Mouse (Mus musculus) forebrain, embryonic 14.5 days (tissue): ENCODE measurements around the gene Dmrta1. TPM values are rescaled to one million over a fixed set of nuclear protein-coding genes. Genes with fewer than 3 reads are reported as not detected.
A peak's percentile ranks its signal among the peaks of the same experiment; 100 is the strongest.

Experiments
- ATAC-seq: fragments of 200-750 bp; cut with Nextera tagmentation; 2 replicates; pipeline ENCODE4 v1.8.0; 2017; ENCODE audit warnings: mild to moderate bottlenecking, moderate library complexity
- DNase-seq: peaks from one replicate; pipeline ENCODE4 v3.0.0-alpha.2; 2015; ENCODE audit warnings: low spot score
- H3K27ac ChIP-seq: fragments of 300-500 bp; sonication (generic); 2 replicates; pipeline ENCODE4 v1.5.1; 2014; ENCODE audit warnings: low read depth, mild to moderate bottlenecking, control low read depth, low read length, moderate library complexity
- H3K27me3 ChIP-seq: fragments of 300-500 bp; sonication (generic); replicated peaks from 2 replicates; pipeline ENCODE4 v1.6.1; 2014; ENCODE audit warnings: low read length, control low read depth, mixed read lengths; ENCODE audit not compliant: control insufficient read depth, insufficient read depth
- H3K36me3 ChIP-seq: fragments of 300-500 bp; sonication (generic); 2 replicates; pipeline ENCODE4 v1.6.1; 2014; ENCODE audit warnings: low read length, control low read depth; ENCODE audit not compliant: control insufficient read depth, insufficient read depth
- H3K4me1 ChIP-seq: fragments of 300-500 bp; sonication (generic); 2 replicates; pipeline ENCODE4 v1.6.1; 2014; ENCODE audit warnings: antibody characterized with exemption, low read length, control low read depth; ENCODE audit not compliant: control insufficient read depth, insufficient read depth
- H3K4me2 ChIP-seq: fragments of 300-500 bp; sonication (generic); 2 replicates; pipeline ENCODE4 v1.6.1; 2014; ENCODE audit warnings: mild to moderate bottlenecking, control low read depth, low read length
- H3K4me3 ChIP-seq: fragments of 300-500 bp; sonication (generic); 2 replicates; pipeline ENCODE4 v1.5.1; 2014; ENCODE audit warnings: low read depth, low read length, control low read depth
- H3K9ac ChIP-seq: fragments of 300-500 bp; sonication (generic); 2 replicates; pipeline ENCODE4 v1.6.1; 2014; ENCODE audit warnings: mild to moderate bottlenecking, low read length, control low read depth, moderate library complexity
- H3K9me3 ChIP-seq: fragments of 300-500 bp; sonication (generic); replicated peaks from 2 replicates; pipeline ENCODE4 v1.6.1; 2016; ENCODE audit warnings: low read length, control low read depth, mixed read lengths; ENCODE audit not compliant: control insufficient read depth
- WGBS: fragments of 180-500 bp; shearing (Covaris S2); extraction: QIAGEN DNeasy Blood & Tissue Kit; methylation state at CpG from one replicate; pipeline ENCODE4 v1.1.7; 2014; 5-methylcytosine and 5-hydroxymethylcytosine counted together
- polyA plus RNA-seq: library from polyadenylated mRNA; unstranded; fragments of >200 nt; fragmentation: Nextera tagmentation; extraction: Ambion mirVana; gene quantifications from 2 replicates; pipeline ENCODE4 v1.2.1, GENCODE M21; 2014

Gene Dmrta1
- polyA plus RNA-seq: 0.77 and 0.79 TPM in 2 replicates

DNA sequence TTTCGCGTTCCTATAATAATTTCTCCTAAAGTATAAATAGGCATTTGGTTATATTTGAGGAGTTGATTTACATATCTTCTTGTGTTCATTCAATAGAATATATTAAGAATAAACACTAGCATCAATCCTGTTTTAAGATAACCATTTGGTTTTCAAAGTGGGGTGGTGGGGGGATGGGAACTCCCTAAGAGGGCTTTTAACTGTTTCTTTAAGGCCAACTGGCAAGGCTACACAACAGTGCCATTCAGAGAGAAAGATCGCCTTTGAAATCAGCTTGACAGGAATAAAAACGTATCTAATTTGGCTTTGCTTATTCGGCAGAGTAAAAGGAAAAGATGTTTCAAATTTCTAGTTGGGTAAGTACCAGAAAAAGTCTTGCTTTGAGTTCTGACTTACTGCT, at the start of gene Dmrta1:
Gene Dmrta1 (plus strand): TSS at position 242 of the 400 bp plus-strand sequence.
- H3K27ac ChIP-seq: no peak within 1 kb of the TSS
- no peak within 1 kb of the TSS for H3K4me3 ChIP-seq
- H3K9me3 ChIP-seq: no peaks in the 10 kb centered on the region
- peaks cover 15% of the 10 kb centered on the region for H3K4me1 ChIP-seq
- H3K36me3 ChIP-seq: no peaks in the 10 kb centered on the region
- no peaks in the 10 kb centered on the region for H3K27me3 ChIP-seq
- peak; percentile 64 for DNase-seq
- 27% methylated on average over 5 of the region's 5 CpGs for WGBS
- H3K9ac ChIP-seq: no peak within 1 kb of the TSS
- no peak within 1 kb of the TSS for H3K4me2 ChIP-seq
- ATAC-seq: peak; percentile 49; the same call in 1 of the 2 replicates

DNA sequence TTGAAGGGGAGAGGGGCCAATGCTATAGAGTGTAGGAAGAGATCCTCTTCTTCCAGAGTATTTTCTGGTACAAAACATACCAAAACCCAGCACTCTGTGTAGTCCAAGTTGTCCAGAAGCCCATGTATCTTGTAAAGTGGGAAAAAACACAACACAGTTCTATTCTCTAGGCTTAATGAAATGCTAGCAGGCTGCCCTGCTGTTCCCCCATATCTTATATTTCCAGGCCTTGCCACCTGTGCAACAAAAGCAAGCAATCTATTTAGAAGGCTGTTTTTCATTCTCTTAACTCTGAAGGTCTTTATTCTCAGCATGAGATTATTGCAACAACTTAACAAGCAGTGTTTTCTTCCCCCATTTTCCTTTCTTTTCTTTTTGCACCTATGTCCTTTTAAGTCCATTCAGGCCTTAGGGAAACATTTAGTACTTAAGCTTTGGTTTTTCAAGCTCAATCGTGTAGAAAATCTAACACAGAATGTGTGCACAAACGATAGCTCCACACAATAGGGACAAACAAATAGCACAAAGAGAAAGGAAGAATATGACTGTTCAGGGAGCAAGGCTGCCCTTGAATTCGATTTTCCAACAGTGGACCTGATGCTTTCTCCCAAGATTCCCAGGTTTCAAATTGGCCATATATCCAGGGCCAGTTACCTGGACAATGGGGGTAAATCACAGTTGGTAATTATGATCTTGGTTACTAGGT, 48.7 kb upstream of the Dmrta1 start:
- ATAC-seq: peak; percentile 71
- H3K9ac ChIP-seq: no peak overlapping the region
- no peak overlapping the region for H3K4me2 ChIP-seq
- no peak overlapping the region for H3K27ac ChIP-seq
- peaks cover 7% of the 10 kb centered on the region; the same call in 1 of the 2 replicates for H3K4me1 ChIP-seq
- no peak overlapping the region for H3K4me3 ChIP-seq
- H3K27me3 ChIP-seq: no peaks in the 10 kb centered on the region
- H3K9me3 ChIP-seq: no peaks in the 10 kb centered on the region
- no peaks in the 10 kb centered on the region for H3K36me3 ChIP-seq
- WGBS: 3% methylated on average over 3 of the region's 3 CpGs
- peak; percentile 54 for DNase-seq

DNA sequence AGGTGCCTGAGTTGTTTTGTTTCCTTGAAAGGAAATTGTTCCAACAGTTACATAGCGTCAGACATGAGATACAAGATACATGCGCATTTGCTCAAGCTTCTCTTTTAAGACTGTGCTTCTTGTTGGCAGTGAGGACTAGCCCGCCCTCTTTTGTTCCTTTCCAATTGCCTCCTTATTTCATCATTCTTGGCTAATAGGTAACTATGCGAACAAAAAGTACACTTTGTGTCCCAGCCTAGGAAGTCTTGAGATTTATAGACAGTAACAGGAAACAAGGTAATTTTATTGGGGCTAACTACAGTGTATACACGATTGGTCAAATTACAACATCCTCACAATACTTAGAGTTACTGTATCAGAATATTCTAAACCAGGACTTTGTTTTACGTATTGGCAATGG, 47.7 kb upstream of the Dmrta1 start:
- Histone ChIP-seq H3K4me2 (no peak overlapping the region), H3K27me3 (no peaks in the 10 kb centered on the region), H3K9ac (no peak overlapping the region), H3K4me3 (no peak overlapping the region), H3K9me3 (no peaks in the 10 kb centered on the region), H3K27ac (no peak overlapping the region), H3K4me1 (peaks cover 7% of the 10 kb centered on the region; the same call in 1 of the 2 replicates), H3K36me3 (no peaks in the 10 kb centered on the region)
- 40% methylated on average over 6 of the region's 6 CpGs for WGBS
- ATAC-seq (no peak), DNase-seq (no peak)

DNA sequence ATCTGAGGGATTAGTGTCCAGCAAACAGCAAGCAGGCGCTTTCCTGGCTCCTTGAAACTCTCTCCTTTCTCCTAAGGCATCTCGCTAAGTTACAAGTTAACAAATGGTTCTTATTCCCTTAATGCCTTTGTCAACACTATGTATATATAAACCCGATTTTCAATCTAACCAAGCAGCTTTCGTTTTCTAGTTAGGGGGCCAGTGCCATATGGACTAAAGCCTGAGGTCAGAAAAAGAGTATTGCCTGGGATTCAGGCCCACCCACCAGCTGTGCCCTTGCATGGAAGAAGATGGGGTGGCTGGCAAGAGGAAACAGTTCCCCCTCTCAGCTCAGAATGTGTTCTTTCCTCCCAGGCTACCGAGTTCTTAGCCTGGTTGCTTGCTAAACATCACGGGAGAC, 40.6 kb upstream of the Dmrta1 start:
- Histone ChIP-seq H3K27me3 (no peaks in the 10 kb centered on the region), H3K36me3 (no peaks in the 10 kb centered on the region), H3K9ac (no peak overlapping the region), H3K4me2 (no peak overlapping the region), H3K9me3 (no peaks in the 10 kb centered on the region), H3K27ac (no peak overlapping the region), H3K4me3 (no peak overlapping the region), H3K4me1 (0 out of 2 replicates have a peak, but pooled peaks cover 6% of the 10 kb centered on the region)
- WGBS: 12% methylated on average over 6 of the region's 6 CpGs
- ATAC-seq (no peak), DNase-seq (peak; percentile 19)

DNA sequence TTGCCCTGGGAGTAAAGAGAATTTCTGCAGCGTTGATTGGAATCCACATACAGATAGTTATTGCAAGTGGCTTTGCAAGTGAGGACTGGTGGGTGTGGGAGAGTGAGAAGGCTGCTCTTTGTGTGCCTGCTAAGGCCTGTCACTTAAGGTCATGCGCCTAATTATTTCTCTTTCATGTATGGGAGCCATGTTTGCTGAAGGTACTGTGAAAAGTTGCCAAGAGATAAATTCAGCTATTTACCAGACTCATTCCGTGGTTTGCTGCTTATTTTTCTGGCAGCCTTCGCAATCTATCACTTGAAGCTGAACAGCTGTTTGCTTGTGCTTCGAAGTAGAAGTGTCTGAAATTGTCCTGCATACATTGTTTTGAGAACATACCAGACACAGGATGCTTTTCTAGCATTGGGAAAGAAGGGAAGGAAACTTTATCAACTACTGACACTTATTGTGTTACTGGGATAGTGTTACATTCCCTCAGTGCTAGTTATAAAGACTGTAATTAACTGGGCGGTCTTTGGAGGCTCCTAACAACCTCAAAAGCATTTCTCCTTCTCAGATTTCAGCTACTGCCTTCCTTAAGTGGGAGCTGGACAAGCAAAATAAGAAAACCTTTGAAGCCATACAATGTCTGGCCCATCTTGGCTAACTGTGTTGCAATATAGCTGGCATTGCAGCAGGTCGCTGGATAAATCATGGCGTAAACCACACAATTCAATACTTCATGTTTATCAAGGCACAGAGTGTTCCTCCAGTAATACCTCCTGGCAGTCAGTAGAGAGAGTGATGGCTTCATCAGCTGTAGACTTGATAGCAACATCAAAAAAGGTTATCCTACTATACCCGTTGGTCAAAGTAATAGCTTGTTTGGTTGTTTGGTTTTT, 34.8 kb upstream of the Dmrta1 start:
- Histone ChIP-seq H3K27ac (no peak overlapping the region), H3K4me2 (no peak overlapping the region), H3K27me3 (no peaks in the 10 kb centered on the region), H3K4me1 (peaks cover 8% of the 10 kb centered on the region), H3K36me3 (no peaks in the 10 kb centered on the region), H3K9ac (no peak overlapping the region), H3K4me3 (no peak overlapping the region), H3K9me3 (no peaks in the 10 kb centered on the region)
- 31% methylated on average over 9 of the region's 9 CpGs for WGBS
- ATAC-seq (0 out of 2 replicates have a peak, but pooled peaks have one; percentile 29), DNase-seq (peak; percentile 37)

DNA sequence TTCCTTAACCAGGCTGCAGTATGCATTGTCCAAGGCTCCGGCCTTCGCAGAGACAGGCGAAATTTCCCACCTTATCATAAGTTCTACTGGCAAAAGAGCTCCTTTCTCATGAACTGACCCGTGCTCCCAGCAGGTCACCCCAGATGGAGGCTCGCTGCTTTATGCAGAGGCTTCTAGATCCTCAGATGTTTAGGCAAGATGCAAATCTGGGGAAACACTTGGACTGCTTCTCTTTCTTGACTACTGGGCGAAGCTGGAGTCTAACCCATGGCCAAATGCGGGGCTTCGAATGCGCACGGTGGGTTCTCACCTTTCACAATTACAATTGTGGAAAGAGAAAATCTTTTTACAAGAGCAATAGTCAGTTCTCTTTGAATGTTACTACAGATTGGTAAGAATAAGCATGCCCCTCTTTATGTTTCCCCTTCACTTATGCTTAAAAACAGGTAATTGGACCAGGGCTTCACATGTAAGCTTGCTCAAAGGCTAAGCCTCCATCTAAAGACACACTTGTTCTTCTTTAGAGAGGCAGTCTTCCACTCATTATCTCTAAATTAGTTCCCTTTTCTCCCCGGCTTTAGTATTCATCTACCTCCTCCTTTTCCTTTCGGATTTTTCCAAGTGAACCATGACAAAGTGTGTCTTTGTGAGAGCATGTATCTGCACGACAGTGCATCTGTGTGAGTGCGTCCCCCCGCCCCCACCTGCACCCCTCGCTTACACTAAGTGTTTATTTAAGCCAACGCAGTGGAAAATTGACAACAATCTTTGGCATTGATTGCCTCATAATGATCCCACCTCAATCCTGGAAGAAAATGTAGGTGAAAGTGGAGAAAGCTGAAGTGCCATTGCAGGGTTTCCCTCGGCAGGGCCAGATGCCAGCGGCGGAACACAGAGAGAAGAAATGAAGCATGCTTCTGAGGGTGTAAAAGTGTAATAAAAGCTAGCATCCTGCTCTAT, 28.6 kb upstream of the Dmrta1 start:
- H3K4me3 ChIP-seq: no peak overlapping the region
- peak overlapping the region; percentile 43 for H3K4me2 ChIP-seq
- H3K27me3 ChIP-seq: no peaks in the 10 kb centered on the region
- DNase-seq (peak; percentile 70), ATAC-seq (peak; percentile 89)
- H3K4me1 ChIP-seq: peaks cover 6% of the 10 kb centered on the region; the same call in 1 of the 2 replicates
- peak overlapping the region; percentile 32; the same call in 1 of the 2 replicates for H3K9ac ChIP-seq
- WGBS: 10% methylated on average over 20 of the region's 20 CpGs
- H3K36me3 ChIP-seq: no peaks in the 10 kb centered on the region
- H3K27ac ChIP-seq: peak overlapping the region; percentile 33; the same call in 1 of the 2 replicates
- no peaks in the 10 kb centered on the region for H3K9me3 ChIP-seq

DNA sequence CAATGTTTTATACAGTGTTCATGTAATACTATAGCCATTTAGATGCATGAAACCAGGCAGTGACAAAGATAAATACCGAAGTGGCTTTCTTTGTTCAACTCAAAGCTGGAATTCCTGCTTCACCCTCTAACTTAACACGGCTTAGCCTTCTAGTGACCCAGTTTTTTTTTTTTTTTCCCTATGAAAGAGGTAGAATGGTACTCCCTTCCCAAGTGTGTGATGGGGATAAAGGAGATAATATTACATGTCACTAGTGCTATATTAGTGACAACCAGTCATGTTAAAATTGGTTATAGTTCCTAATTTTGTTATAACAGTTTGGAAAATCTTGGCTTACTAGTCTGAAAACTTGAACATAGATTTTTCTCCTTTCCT, 27.9 kb upstream of the Dmrta1 start:
- Histone ChIP-seq H3K27ac (peak overlapping the region; percentile 33; the same call in 1 of the 2 replicates), H3K4me3 (no peak overlapping the region), H3K9me3 (no peaks in the 10 kb centered on the region), H3K4me1 (peaks cover 6% of the 10 kb centered on the region; the same call in 1 of the 2 replicates), H3K9ac (peak overlapping the region; percentile 32; the same call in 1 of the 2 replicates), H3K4me2 (peak overlapping the region; percentile 43), H3K27me3 (no peaks in the 10 kb centered on the region), H3K36me3 (no peaks in the 10 kb centered on the region)
- DNase-seq (no peak), ATAC-seq (no peak; the same call in 1 of the 2 replicates)
- WGBS: 9% methylated on average over 2 of the region's 2 CpGs

DNA sequence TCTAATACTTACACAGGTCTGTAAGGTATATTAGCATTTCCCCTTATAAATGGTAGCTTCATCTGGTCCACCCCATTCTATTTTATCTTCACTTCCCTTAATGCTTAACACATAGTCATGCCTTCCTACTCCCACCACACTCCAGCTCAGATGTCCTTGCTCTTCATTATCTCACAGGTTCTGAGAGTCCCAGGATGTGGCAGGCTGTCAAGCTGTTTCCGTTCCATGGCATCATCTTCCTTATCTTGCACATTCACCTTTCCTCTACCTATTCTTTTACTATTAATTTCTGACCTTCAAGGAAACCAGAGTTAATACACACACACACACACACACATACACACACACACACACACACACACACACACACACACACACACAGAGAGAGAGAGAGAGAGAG, 27.5 kb upstream of the Dmrta1 start:
- Histone ChIP-seq H3K9ac (no peak overlapping the region), H3K27me3 (no peaks in the 10 kb centered on the region), H3K4me1 (peaks cover 6% of the 10 kb centered on the region; the same call in 1 of the 2 replicates), H3K4me3 (no peak overlapping the region), H3K36me3 (no peaks in the 10 kb centered on the region), H3K4me2 (no peak overlapping the region), H3K27ac (peak overlapping the region; percentile 5; the same call in 1 of the 2 replicates), H3K9me3 (no peaks in the 10 kb centered on the region)
- DNase-seq (no peak), ATAC-seq (peak; percentile 33; the same call in 1 of the 2 replicates)
- 39% methylated on average over 1 of the region's 1 CpGs for WGBS
